9 mouse cellular contexts compared by ENCODE assay signal in genomic region chr12:80944963-80945333, GRCm38 (mm10). TPM values are rescaled to one million over a fixed set of nuclear protein-coding genes. Genes with fewer than 3 reads are reported as not detected.
DNase-seq lines count a peak whose midpoint lies in the region; ATAC-seq and TF ChIP-seq lines count a peak whose summit lies in the region.
"Not testable (repeated sequence)": the region's sequence is repeated elsewhere in the genome, so short reads cannot be mapped to it uniquely, and the experiment has no call there.
"Had no signal": no experiment of that assay in that cellular context is flagged by ENCODE, and none has a peak within 500 bp of the region (broad histone marks: within the 10 kb centered on the region; RNA-seq: fewer than 3 reads in every experiment).

No protein-coding gene starts in this region.

- 2% methylated on average over 9 of the region's 9 CpGs for WGBS in embryonic facial prominence, embryonic 11.5 days
- 1% methylated on average over 9 of the region's 9 CpGs for WGBS in forebrain, embryonic 16.5 days
- WGBS in hindbrain, embryonic 10.5 days, result 3% methylated on average over 9 of the region's 9 CpGs
- WGBS in kidney, embryonic 15.5 days, result 2% methylated on average over 9 of the region's 9 CpGs
- under 1% methylated on average over 9 of the region's 9 CpGs for WGBS in liver, embryonic 14.5 days (ENCODE audit: insufficient replicate concordance)
- WGBS in midbrain, embryonic 11.5 days, result under 1% methylated on average over 9 of the region's 9 CpGs
- WGBS in spleen, adult 2 months, result 2% methylated on average over 9 of the region's 9 CpGs

- peaks cover 39% of the 10 kb centered on the region for H3K4me1 ChIP-seq in E14TG2a.4 (replicated peaks; ENCODE audit: low read depth, low read length)
- H3K4me1 ChIP-seq in embryonic facial prominence, embryonic 11.5 days (ENCODE audit: control insufficient read depth, insufficient read depth, low read length); midbrain, embryonic 11.5 days (ENCODE audit: control insufficient read depth, insufficient read depth, low read length); spleen, adult 2 months (ENCODE audit: control insufficient read depth, insufficient read depth, insufficient read length): not testable (repeated sequence)
- H3K4me1 ChIP-seq in forebrain, embryonic 16.5 days (replicated peaks; ENCODE audit: control insufficient read depth, insufficient read depth, low read length), result peaks cover 14% of the 10 kb centered on the region
- H3K4me1 ChIP-seq in hindbrain, embryonic 10.5 days (replicated peaks), result peaks cover 10% of the 10 kb centered on the region
- peaks cover 25% of the 10 kb centered on the region for H3K4me1 ChIP-seq in kidney, embryonic 15.5 days
- H3K4me1 ChIP-seq in liver, embryonic 14.5 days (replicated peaks; ENCODE audit: control insufficient read depth in 2 of 2, insufficient read depth in 2 of 2, low read length in 1 of 2), result peaks cover 39 to 55% of the 10 kb centered on the region in 2 experiments

- not testable (repeated sequence) for TF ChIP-seq CTCF in E14TG2a.4 (conservative IDR thresholded peaks at IDR 0.05; ENCODE audit: low read length); liver, embryonic 14.5 days (IDR thresholded peaks at IDR 0.05; ENCODE audit: low read depth); spleen, adult 2 months (IDR thresholded peaks at IDR 0.05; ENCODE audit: extremely low read depth, insufficient read depth, insufficient read length, insufficient replicate concordance)

- TF ChIP-seq POLR2A in spleen, adult 2 months (IDR thresholded peaks at IDR 0.05; ENCODE audit: low read depth, low read length), result not testable (repeated sequence)

- H3K27ac ChIP-seq in embryonic facial prominence, embryonic 11.5 days (replicated peaks; ENCODE audit: low read depth, low read length); kidney, embryonic 15.5 days; midbrain, embryonic 11.5 days (ENCODE audit: low read depth, low read length): not testable (repeated sequence)
- peak overlapping the region; percentile 7; the same call in 1 of the 2 replicates for H3K27ac ChIP-seq in forebrain, embryonic 16.5 days (ENCODE audit: low read length)
- peak overlapping the region; percentile 98 for H3K27ac ChIP-seq in hindbrain, embryonic 10.5 days
- peak overlapping the region; percentile 93 for H3K27ac ChIP-seq in liver, embryonic 14.5 days
- H3K27ac ChIP-seq in spleen, adult 2 months (ENCODE audit: insufficient read depth, low read length), result peak overlapping the region; percentile 98

- H3K9me3 ChIP-seq in E14TG2a.4 (ENCODE audit: low read length); embryonic facial prominence, embryonic 11.5 days (replicated peaks; ENCODE audit: control insufficient read depth, low read length); forebrain, embryonic 16.5 days (ENCODE audit: control insufficient read depth, low read length); hindbrain, embryonic 10.5 days; kidney, embryonic 15.5 days (replicated peaks); liver, embryonic 14.5 days (ENCODE audit: control insufficient read depth, low read length); midbrain, embryonic 11.5 days (ENCODE audit: control insufficient read depth, low read length): not testable (repeated sequence)

- peaks cover 37% of the 10 kb centered on the region for H3K36me3 ChIP-seq in E14TG2a.4 (ENCODE audit: insufficient read depth, low read length)
- H3K36me3 ChIP-seq in embryonic facial prominence, embryonic 11.5 days (replicated peaks; ENCODE audit: control insufficient read depth, insufficient read depth, low read depth, low read length), result peaks cover 10% of the 10 kb centered on the region
- H3K36me3 ChIP-seq in forebrain, embryonic 16.5 days (ENCODE audit: control insufficient read depth, insufficient read depth), result peaks cover 22% of the 10 kb centered on the region
- peaks cover 38% of the 10 kb centered on the region for H3K36me3 ChIP-seq in hindbrain, embryonic 10.5 days
- peaks cover 32% of the 10 kb centered on the region for H3K36me3 ChIP-seq in kidney, embryonic 15.5 days
- H3K36me3 ChIP-seq in liver, embryonic 14.5 days (replicated peaks; ENCODE audit: control insufficient read depth, insufficient read depth, low read depth), result peaks cover 32% of the 10 kb centered on the region
- H3K36me3 ChIP-seq in midbrain, embryonic 11.5 days (ENCODE audit: control insufficient read depth, insufficient read depth, low read length), result peaks cover 12% of the 10 kb centered on the region
- H3K36me3 ChIP-seq in spleen, adult 2 months (ENCODE audit: control insufficient read depth, insufficient read depth, low read length), result peaks cover 23% of the 10 kb centered on the region

- peak overlapping the region; percentile 94 for H3K4me3 ChIP-seq in E14TG2a.4 (replicated peaks; ENCODE audit: low read length)
- peak overlapping the region; percentile 99 for H3K4me3 ChIP-seq in embryonic facial prominence, embryonic 11.5 days (ENCODE audit: low read depth, low read length)
- H3K4me3 ChIP-seq in forebrain, embryonic 16.5 days (replicated peaks; ENCODE audit: low read length), result peak overlapping the region; percentile 94
- H3K4me3 ChIP-seq in hindbrain, embryonic 10.5 days, result peak overlapping the region; percentile 96
- peak overlapping the region; percentile 96 for H3K4me3 ChIP-seq in kidney, embryonic 15.5 days (replicated peaks)
- peak overlapping the region; percentile 89 to 100 for H3K4me3 ChIP-seq in liver, embryonic 14.5 days (ENCODE audit: insufficient read depth in 1 of 2, low read depth in 2 of 2, low read length in 2 of 2)
- peak overlapping the region; percentile 99 for H3K4me3 ChIP-seq in midbrain, embryonic 11.5 days (ENCODE audit: low read depth, low read length)
- peak overlapping the region; percentile 98 for H3K4me3 ChIP-seq in spleen, adult 2 months (ENCODE audit: extremely low read depth, insufficient read depth, insufficient read length)

- 0 out of 2 replicates have a peak overlapping the region, but pooled peaks have one; percentile 2 for H3K4me2 ChIP-seq in embryonic facial prominence, embryonic 11.5 days (ENCODE audit: low read depth, low read length)
- H3K4me2 ChIP-seq in forebrain, embryonic 16.5 days (ENCODE audit: low read length), result peak overlapping the region; percentile 50
- peak overlapping the region; percentile 51 for H3K4me2 ChIP-seq in kidney, embryonic 15.5 days
- peak overlapping the region; percentile 77 for H3K4me2 ChIP-seq in liver, embryonic 14.5 days (ENCODE audit: low read depth)
- H3K4me2 ChIP-seq in midbrain, embryonic 11.5 days, result peak overlapping the region; percentile 69

- not testable (repeated sequence) for DNase-seq in embryonic facial prominence, embryonic 11.5 days (ENCODE audit: low spot score); hindbrain, embryonic 10.5 days (ENCODE audit: low spot score); liver, embryonic 14.5 days (ENCODE audit: low read depth in 3 of 3, low spot score in 3 of 3); midbrain, embryonic 11.5 days (ENCODE audit: low spot score, missing footprints); spleen, adult 2 months (ENCODE audit: low read depth in 1 of 2, low spot score in 2 of 2)

- H3K27me3 ChIP-seq in E14TG2a.4 (ENCODE audit: insufficient read depth, low read length); embryonic facial prominence, embryonic 11.5 days (ENCODE audit: control insufficient read depth, insufficient read depth, low read length); forebrain, embryonic 16.5 days (replicated peaks; ENCODE audit: control insufficient read depth, insufficient read depth, low read length); hindbrain, embryonic 10.5 days (ENCODE audit: insufficient read depth, poor library complexity, severe bottlenecking); kidney, embryonic 15.5 days; liver, embryonic 14.5 days (ENCODE audit: control insufficient read depth, insufficient read depth, low read length); midbrain, embryonic 11.5 days (ENCODE audit: control insufficient read depth, insufficient read depth, low read length); spleen, adult 2 months (ENCODE audit: control insufficient read depth, insufficient read depth, low read length): not testable (repeated sequence)

- not testable (repeated sequence) for H3K9ac ChIP-seq in embryonic facial prominence, embryonic 11.5 days (replicated peaks; ENCODE audit: low read length)
- peak overlapping the region; percentile 27 for H3K9ac ChIP-seq in forebrain, embryonic 16.5 days (replicated peaks; ENCODE audit: low read depth, low read length)
- 0 out of 2 replicates have a peak overlapping the region, but pooled peaks have one; percentile 26 for H3K9ac ChIP-seq in kidney, embryonic 15.5 days
- H3K9ac ChIP-seq in liver, embryonic 14.5 days (replicated peaks), result peak overlapping the region; percentile 78
- peak overlapping the region; percentile 2; the same call in 1 of the 2 replicates for H3K9ac ChIP-seq in midbrain, embryonic 11.5 days (ENCODE audit: low read length)

- TF ChIP-seq EP300 in liver, embryonic 14.5 days (IDR thresholded peaks at IDR 0.05; ENCODE audit: low read depth), result not testable (repeated sequence)

- peak; percentile 41 for ATAC-seq in embryonic facial prominence, embryonic 11.5 days (replicated peaks; ENCODE audit: insufficient number of reproducible peaks, low FRiP score, low TSS enrichment, low read depth)
- ATAC-seq in forebrain, embryonic 16.5 days, result peak; percentile 31
- peak; percentile 53 for ATAC-seq in kidney, embryonic 15.5 days (replicated peaks; ENCODE audit: low FRiP score)
- not testable (repeated sequence) for ATAC-seq in liver, embryonic 14.5 days (ENCODE audit: insufficient read depth)
- ATAC-seq in midbrain, embryonic 11.5 days (ENCODE audit: low FRiP score), result peak; percentile 54

RNA-seq across cellular contexts. Expression of gene Srsf5, which starts 0.4 kb away (rescaled TPM):
- 456 and 458 TPM in 2 replicates for polyA plus RNA-seq in embryonic facial prominence, embryonic 11.5 days (2014; fragmentation: Nextera tagmentation; extraction: Ambion mirVana)
- 478 and 525 TPM in 2 replicates for polyA plus RNA-seq in forebrain, embryonic 16.5 days (2015; fragmentation: Nextera tagmentation; extraction: Ambion mirVana)
- 403 and 492 TPM in 2 replicates for polyA plus RNA-seq in hindbrain, embryonic 10.5 days (2016; fragmentation: Nextera tagmentation; extraction: Ambion mirVana)
- polyA plus RNA-seq in kidney, embryonic 15.5 days (2015; fragmentation: Nextera tagmentation; extraction: Ambion mirVana), result 593 and 603 TPM in 2 replicates
- 176 and 281 TPM in 2 replicates for polyA plus RNA-seq in liver, embryonic 14.5 days (2012; rRNA removed)
- polyA plus RNA-seq in liver, embryonic 14.5 days (2014; fragmentation: Nextera tagmentation; extraction: Ambion mirVana), result 162 and 189 TPM in 2 replicates
- 444 and 504 TPM in 2 replicates for polyA plus RNA-seq in midbrain, embryonic 11.5 days (2014; fragmentation: Nextera tagmentation; extraction: Ambion mirVana)
- polyA plus RNA-seq in spleen, adult 2 months (2012; rRNA removed), result 256 and 270 TPM in 2 replicates

RNA-seq across cellular contexts. Expression of gene Slc10a1, which starts 23.6 kb away (rescaled TPM):
- polyA plus RNA-seq in embryonic facial prominence, embryonic 11.5 days (2014; fragmentation: Nextera tagmentation; extraction: Ambion mirVana), result 0.20 TPM in 1 of 2 replicates, not detected in the other
- 0.39 and 0.58 TPM in 2 replicates for polyA plus RNA-seq in forebrain, embryonic 16.5 days (2015; fragmentation: Nextera tagmentation; extraction: Ambion mirVana)
- 0.26 and 0.36 TPM in 2 replicates for polyA plus RNA-seq in hindbrain, embryonic 10.5 days (2016; fragmentation: Nextera tagmentation; extraction: Ambion mirVana)
- 0.82 and 0.96 TPM in 2 replicates for polyA plus RNA-seq in kidney, embryonic 15.5 days (2015; fragmentation: Nextera tagmentation; extraction: Ambion mirVana)
- 1.7 and 2.0 TPM in 2 replicates for polyA plus RNA-seq in liver, embryonic 14.5 days (2012; rRNA removed)
- 3.8 and 4.0 TPM in 2 replicates for polyA plus RNA-seq in liver, embryonic 14.5 days (2014; fragmentation: Nextera tagmentation; extraction: Ambion mirVana)
- 0.26 and 0.44 TPM in 2 replicates for polyA plus RNA-seq in midbrain, embryonic 11.5 days (2014; fragmentation: Nextera tagmentation; extraction: Ambion mirVana)
- polyA plus RNA-seq in spleen, adult 2 months (2012; rRNA removed), result not detected in 2 replicates
- polyA plus RNA-seq: brain, embryonic 14.5 days had no signal

Comparison
In these comparisons a context has a peak if more than half of its experiments do, and no peak if none do; other contexts are left out.
1. H3K4me2 ChIP-seq: peak in every context shown above with its lines; median percentile 77 in liver, embryonic 14.5 days; 69 in midbrain, embryonic 11.5 days; 51 in kidney, embryonic 15.5 days; 50 in forebrain, embryonic 16.5 days; 2 in embryonic facial prominence, embryonic 11.5 days.